Mouse (Mus musculus) embryonic fibroblast, embryonic 13.5 days (primary cell): Measurements from ENCODE around the gene Orai2. TPM values are rescaled to one million over a fixed set of nuclear protein-coding genes. Genes with fewer than 3 reads are reported as not detected.
A peak's percentile ranks its signal among the peaks of the same experiment; 100 is the strongest.
"Not testable (repeated sequence)": the region's sequence is repeated elsewhere in the genome, so short reads cannot be mapped to it uniquely, and the experiment has no call there.

Source experiments
- H3K27ac ChIP-seq: 2 replicates; pipeline ENCODE4 v1.5.1; 2012; ENCODE audit warnings: low read length, control low read depth, inconsistent platforms; ENCODE audit not compliant: insufficient read depth
- H3K4me1 ChIP-seq: 2 replicates; pipeline ENCODE4 v1.6.1; 2011; ENCODE audit warnings: low read length; ENCODE audit not compliant: control insufficient read depth, insufficient read depth
- H3K4me3 ChIP-seq: 2 replicates; pipeline ENCODE4 v1.5.1; 2011; ENCODE audit warnings: mild to moderate bottlenecking, control low read depth, low read length; ENCODE audit not compliant: insufficient read depth
- CTCF ChIP-seq: IDR thresholded peaks from 2 replicates; pipeline ENCODE4 v1.5.1; 2011; ENCODE audit warnings: mild to moderate bottlenecking, control low read depth, low read length, moderate library complexity, borderline replicate concordance; ENCODE audit not compliant: insufficient read depth
- POLR2A ChIP-seq: IDR thresholded peaks from 2 replicates; pipeline ENCODE4 v1.6.1; 2011; ENCODE audit warnings: low read depth, mild to moderate bottlenecking, control low read depth, low read length, moderate library complexity
- polyA plus RNA-seq: library from polyadenylated mRNA; stranded (reverse); fragments of >200 nt; gene quantifications from 2 replicates; pipeline ENCODE4 v1.2.4, GENCODE M21; 2011; ENCODE audit warnings: low read depth; ENCODE audit not compliant: missing spikeins, insufficient read length

The Orai2 gene
- polyA plus RNA-seq, result 11.3 and 14.6 TPM in 2 replicates

DNA sequence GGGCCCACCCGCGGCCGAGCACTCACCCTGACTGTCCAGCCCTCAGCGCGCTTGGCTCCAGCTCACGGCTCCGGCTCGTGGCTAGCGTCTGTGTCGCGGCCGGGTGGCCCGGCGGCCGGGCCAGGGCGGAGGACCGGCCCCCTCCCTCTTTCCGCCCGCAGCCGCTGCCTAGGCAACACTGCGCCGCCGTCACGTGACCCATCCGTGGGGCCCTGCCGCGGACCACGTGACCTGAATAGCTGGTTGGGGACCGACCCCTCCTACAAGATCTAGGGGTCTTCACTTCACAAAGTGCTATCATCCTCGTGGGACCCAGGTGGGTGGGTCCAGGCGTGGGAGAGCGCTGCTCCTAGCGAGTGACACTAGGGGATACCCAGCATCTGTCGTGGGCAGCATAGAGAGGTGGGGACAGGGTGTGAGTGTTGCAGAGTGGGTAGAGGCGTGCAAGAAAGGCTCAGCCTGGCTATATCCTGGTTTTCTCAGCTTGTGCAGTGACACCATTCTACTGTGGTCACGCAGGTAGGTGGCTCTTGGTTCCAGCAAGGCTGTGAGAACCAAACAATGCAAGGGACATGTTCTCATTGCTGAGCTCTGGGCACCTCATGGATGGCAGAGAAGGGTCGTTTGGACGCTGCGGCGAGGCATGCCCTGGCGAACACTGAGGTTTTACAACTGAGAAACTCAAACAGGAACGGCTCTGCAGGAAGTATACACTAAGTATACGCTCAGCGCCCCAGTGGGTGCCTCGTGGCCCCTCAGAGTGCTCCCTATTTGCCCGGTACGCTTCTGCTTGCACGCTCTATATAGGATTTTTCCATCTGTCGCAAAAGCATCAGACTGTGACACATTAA, at the start of gene Orai2:
Orai2 (minus strand) TSS at position 202 of the 851 bp plus-strand sequence.
- Histone ChIP-seq H3K4me1 (peaks cover 6% of the 10 kb centered on the region), H3K4me3 (peak within 1 kb of the TSS; percentile 70), H3K27ac (peak within 1 kb of the TSS; percentile 84)
- TF ChIP-seq CTCF, result no peak
- peak; percentile 56 for TF ChIP-seq POLR2A

DNA sequence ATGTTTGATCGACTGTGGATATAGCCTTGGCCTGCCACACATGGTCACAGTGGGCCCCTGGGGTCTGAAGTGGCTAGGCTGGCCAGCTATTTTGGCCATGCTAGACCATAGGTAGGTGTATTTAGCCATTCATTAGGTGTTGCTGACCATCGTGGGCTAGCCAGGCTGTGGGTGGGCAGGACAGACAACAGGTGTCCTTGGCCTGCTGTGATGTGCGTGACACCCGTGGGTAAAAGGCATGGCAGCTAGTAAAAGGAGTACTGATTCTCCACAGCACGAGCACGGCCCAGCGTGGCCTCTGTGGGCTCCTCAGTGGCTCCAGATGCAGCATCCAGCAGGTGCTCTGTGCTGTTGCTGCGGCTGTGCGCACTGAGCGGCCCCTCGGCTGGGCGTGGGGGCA, 48.1 kb upstream of the Orai2 start:
- no peak for TF ChIP-seq CTCF
- TF ChIP-seq POLR2A, result no peak
- no peak overlapping the region for H3K27ac ChIP-seq
- no peak overlapping the region for H3K4me3 ChIP-seq
- H3K4me1 ChIP-seq, result no peaks in the 10 kb centered on the region

DNA sequence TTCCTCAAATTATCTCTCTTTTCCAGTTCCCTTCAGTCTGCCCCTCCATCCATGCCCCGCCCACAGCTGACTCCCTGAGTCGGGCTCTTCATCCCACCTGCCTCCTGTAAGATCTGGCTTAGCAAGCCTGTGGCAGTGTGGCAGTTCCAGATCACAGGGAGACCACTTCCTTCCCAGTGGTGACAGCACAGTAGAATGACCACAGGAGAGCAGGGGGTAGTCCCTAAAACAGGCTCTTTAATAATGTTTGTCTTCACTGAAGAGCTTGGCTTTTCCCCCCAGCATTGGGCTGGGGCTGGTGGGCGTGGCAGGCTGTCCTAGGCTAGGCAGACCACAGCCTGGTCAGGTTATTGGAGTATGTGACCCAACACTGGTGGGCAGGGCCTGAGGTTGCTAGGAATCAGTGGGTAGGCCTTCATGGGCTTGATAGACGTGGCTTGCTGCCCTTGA, 47.4 kb upstream of the Orai2 start:
- TF ChIP-seq POLR2A (no peak), CTCF (no peak)
- Histone ChIP-seq H3K27ac (no peak overlapping the region), H3K4me1 (no peaks in the 10 kb centered on the region), H3K4me3 (no peak overlapping the region)

DNA sequence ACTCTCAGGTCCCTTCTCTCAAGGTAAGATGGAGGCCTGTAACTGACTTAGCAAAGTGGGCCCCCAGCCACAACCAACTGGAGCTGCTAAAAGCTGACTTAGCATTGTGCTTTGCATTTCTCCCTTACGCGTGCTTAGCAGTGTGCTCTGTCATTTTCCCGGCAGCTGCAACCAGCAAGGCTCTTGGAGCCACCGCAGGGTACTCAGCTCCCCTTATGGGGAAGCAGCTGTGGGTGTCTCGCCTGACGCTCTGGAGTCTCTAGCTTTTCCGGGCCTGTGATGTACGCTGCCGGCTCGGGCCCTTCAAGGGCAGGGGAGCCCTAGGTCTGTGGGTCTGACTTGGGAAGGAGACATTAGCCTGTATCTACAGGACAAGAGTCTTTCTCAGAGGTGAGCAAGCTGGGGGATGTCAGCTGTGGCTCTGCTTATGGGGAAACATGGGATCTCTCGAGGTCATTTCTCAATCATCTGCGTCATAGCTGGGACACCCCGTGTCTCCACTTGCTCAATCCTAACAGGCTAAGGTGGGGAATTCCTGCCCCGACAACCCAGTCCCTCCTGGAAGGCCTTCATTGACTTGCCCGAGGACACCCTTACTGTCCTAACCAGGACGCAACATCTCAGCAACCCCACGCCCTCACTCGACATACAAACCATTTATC, 46.6 kb upstream of the Orai2 start:
- Histone ChIP-seq H3K4me1 (no peaks in the 10 kb centered on the region), H3K27ac (no peak overlapping the region), H3K4me3 (no peak overlapping the region)
- TF ChIP-seq POLR2A, result no peak
- no peak for TF ChIP-seq CTCF

DNA sequence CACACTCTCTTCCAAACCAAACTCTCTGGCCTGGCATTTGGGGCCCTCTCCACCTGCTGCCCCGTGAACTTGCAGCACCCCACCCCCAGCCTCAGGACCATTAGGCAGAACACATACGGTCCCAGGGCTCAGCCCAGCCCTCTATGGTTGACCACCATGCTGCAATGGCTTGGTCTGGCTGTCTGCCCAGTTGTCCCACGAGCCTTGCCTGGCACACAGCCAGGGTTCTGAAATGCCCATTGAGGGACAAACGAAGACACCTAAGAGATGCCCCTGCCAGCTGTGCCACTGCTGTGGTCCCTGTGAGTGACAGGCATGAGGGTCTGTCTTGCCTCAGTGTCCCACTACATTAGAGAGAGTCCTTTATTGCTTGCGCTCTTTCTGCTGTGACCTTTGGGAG, 45.4 kb upstream of the Orai2 start:
- no peak for TF ChIP-seq POLR2A
- TF ChIP-seq CTCF, result no peak
- H3K4me1 ChIP-seq, result no peaks in the 10 kb centered on the region
- no peak overlapping the region for H3K4me3 ChIP-seq
- no peak overlapping the region for H3K27ac ChIP-seq

DNA sequence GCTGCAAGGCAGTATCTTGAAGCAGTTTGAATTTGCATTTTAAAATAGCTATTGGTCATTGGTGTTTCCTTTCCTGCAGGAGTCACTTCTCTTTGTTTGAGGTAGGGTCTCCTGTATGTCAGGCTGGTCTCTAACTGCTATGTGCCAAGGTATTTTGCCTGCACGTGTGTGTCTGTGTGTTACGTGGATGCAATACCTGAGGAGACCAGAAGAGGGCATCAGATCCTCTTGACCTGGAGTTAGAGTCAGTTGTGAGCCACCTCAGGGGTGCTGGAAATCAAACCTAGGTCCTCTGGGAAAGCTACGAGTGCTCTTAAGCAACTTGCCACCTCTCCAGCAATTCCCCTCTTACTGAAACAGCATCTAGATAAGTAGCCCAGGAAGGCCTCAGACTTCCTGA, 44.7 kb upstream of the Orai2 start:
- Histone ChIP-seq H3K4me3 (no peak overlapping the region), H3K27ac (no peak overlapping the region), H3K4me1 (no peaks in the 10 kb centered on the region)
- TF ChIP-seq POLR2A (no peak), CTCF (no peak)

DNA sequence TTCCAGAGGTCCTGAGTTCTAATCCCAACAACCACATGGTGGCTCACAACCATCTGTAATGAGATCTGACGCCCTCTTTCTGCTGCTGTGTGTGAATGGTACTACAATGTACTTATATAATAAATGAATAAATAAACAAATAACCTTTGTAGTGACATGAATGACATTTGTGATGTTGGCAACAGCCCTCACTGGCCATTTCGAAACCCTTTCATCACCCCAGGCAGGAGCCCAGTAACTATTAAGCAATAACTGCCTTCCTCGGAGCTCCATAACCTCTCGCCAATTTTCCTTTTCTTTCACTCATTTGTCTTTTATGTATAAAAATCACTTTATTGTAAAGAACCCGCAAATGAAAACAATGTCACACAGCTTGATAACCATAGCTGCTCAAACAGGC, 43.2 kb upstream of the Orai2 start:
- no peak for TF ChIP-seq POLR2A
- no peak for TF ChIP-seq CTCF
- H3K27ac ChIP-seq, result no peak overlapping the region
- H3K4me1 ChIP-seq, result no peaks in the 10 kb centered on the region
- no peak overlapping the region for H3K4me3 ChIP-seq

DNA sequence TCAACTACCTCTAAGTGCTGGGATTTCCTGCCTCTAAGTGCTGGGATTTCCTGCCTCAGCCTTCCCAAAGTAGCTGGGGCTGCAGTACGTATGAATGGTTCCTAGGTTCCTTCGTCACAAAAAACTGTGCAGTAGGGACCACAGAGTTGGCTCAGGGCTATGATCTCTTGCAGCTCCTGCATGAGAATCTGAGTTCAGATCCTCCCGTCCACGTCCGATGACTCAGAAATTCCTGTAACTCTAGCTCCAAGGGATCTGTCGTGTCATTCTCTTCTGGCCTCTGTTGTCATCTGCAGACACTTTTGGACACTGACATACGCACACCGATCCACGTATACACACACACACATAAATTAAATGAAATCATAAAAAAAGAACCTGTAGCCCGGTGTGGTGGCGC, 42.2 kb upstream of the Orai2 start:
- no peaks in the 10 kb centered on the region for H3K4me1 ChIP-seq
- no peak overlapping the region for H3K4me3 ChIP-seq
- TF ChIP-seq CTCF (no peak), POLR2A (no peak)
- H3K27ac ChIP-seq, result no peak overlapping the region

DNA sequence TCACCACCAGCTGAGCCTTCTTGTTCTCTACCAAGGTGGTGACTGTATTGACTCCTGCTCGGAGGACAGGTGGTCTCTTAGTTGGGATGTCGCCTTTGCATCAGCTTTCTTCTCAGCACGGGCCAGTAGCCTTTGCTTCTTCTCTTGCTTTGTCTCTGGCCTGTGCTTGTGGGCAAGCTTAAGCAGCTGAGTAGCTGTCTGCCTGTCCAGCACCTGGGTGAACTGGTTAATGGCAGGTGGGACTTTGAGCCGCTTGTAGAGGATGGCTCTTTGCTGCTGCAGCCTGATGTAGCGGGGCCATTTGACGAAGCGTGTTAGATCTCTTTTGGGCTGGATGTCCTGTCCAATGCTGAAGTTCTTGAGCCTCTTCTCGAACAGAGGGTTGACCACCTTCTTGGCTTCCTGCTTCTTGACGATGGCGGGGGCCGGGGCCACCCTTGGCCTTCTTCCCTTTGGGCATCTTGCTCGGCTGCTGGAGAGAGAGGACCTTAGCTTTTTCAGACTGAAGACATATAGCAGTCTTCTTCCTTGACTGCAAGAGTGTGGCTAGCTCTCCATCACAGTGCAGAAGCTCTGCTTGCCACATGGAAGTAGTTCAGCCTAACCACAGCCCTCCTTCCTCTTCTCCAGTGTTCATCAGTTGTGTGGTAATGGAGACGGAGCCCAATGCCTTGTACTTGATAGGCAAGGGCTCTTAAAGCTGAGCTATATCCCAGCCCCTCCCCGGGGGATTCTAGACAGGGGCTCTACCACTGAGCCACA, 41.0 kb upstream of the Orai2 start:
- not testable (repeated sequence) for H3K4me3 ChIP-seq, H3K4me1 ChIP-seq, H3K27ac ChIP-seq
